Mouse (Mus musculus) brown adipose tissue, adult 24 weeks (tissue): ENCODE measurements around the gene Mxd1. TPM values are rescaled to one million over a fixed set of nuclear protein-coding genes. Genes with fewer than 3 reads are reported as not detected.
A peak's percentile ranks its signal among the peaks of the same experiment; 100 is the strongest.

Experiments used
- H3K27ac ChIP-seq: fragments of 200-500 bp; replicated peaks from 2 replicates; pipeline ENCODE4 v1.5.1; 2012; ENCODE audit warnings: low read depth, mild to moderate bottlenecking, low read length
- H3K4me1 ChIP-seq: fragments of 200-500 bp; 2 replicates; pipeline ENCODE4 v1.6.1; 2012; ENCODE audit warnings: low read length, mixed read lengths; ENCODE audit not compliant: control insufficient read depth, insufficient read depth, insufficient read length
- H3K4me3 ChIP-seq: fragments of 200-500 bp; 2 replicates; pipeline ENCODE4 v1.5.1; 2012; ENCODE audit warnings: low read depth, mild to moderate bottlenecking, low read length, moderate library complexity; ENCODE audit not compliant: insufficient read depth
- polyA plus RNA-seq: library from polyadenylated mRNA; stranded (reverse); fragments of >200 nt; gene quantifications from 2 replicates; pipeline ENCODE4 v1.2.4, GENCODE M21; 2012; ENCODE audit not compliant: missing spikeins, insufficient read depth, insufficient read length

The Mxd1 gene
- polyA plus RNA-seq, result 3.4 and 4.9 TPM in 2 replicates

- Histone ChIP-seq H3K4me1 (0 out of 2 replicates have a peak, but pooled peaks cover 2% of the 10 kb centered on the region), H3K27ac (peak within 1 kb of the TSS; percentile 53), H3K4me3 (peak within 1 kb of the TSS; percentile 94)
Observed at GRCm38 (mm10) chr6:86668580-86669239, at the start of gene Mxd1. TSS of gene Mxd1 (minus strand) at chr6:86669161.

GRCm38 (mm10) chr6:86708072-86708774, 39.3 kb upstream of the Mxd1 start:
- H3K27ac ChIP-seq, result no peak overlapping the region
- no peak overlapping the region for H3K4me3 ChIP-seq
- no peaks in the 10 kb centered on the region for H3K4me1 ChIP-seq

DNA sequence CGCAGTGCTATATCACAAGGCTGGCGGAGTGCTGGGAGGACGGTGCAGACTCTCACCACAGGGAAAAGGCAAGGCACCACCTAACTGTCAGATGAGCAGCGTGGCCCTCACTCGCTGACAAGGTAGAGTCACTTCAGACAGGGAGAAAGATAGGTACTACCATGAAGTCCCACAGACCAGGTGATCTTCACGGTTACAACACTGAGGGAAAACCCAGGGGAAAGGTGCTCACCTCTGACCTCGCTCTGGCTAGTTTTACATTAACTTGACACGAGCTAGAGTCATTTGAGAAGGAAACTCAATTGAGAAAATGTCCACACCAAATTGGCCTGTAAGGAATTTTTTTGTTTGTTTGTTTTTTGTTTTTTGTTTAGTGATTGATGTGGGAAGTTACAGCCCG, 33.6 kb upstream of the Mxd1 start:
- Histone ChIP-seq H3K27ac (no peak overlapping the region), H3K4me3 (no peak overlapping the region), H3K4me1 (no peaks in the 10 kb centered on the region)

DNA sequence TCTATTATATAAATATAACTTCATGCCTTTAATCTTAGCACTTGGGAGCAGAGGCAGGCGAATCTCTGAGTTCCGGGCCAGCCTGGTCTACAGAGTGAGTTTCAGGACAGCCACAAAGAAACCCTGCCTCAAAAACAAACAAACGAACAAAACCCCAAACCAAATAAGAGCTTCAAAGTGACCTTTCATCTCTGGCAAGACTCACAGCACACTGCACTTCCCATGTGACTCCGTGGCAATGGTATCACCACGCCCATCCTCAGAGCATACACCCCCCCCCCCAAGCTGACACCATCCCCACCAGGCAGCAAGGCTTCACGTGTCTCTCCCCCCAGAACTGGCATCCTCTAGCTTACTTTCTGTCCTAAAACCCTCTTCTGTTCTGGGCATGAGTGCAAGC, 28.9 kb upstream of the Mxd1 start:
- Histone ChIP-seq H3K4me1 (no peaks in the 10 kb centered on the region), H3K4me3 (no peak overlapping the region), H3K27ac (no peak overlapping the region)

GRCm38 (mm10) chr6:86696213-86696612, 27.3 kb upstream of the Mxd1 start:
- H3K27ac ChIP-seq, result no peak overlapping the region
- H3K4me3 ChIP-seq, result no peak overlapping the region
- H3K4me1 ChIP-seq, result no peaks in the 10 kb centered on the region

DNA sequence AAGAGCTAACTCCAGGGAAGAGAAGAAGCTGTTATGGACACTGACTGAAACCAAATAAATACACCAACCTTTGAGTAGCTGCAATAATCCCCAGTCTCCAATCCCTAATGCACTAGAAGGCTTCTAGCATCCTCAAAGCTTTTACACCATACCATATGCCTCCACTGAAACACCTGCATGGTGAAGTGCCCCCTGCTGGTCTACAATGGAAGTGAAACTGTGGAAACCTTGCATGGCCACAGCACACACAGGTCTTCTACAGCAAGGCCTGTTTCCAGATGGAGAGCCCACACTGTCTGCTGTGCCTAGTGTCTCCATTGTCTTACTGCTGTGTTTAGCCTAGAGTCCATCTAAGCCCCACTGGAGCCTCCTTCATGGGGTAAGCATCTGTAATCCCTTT, 25.5 kb upstream of the Mxd1 start:
- Histone ChIP-seq H3K4me3 (no peak overlapping the region), H3K27ac (no peak overlapping the region), H3K4me1 (no peaks in the 10 kb centered on the region)

GRCm38 (mm10) chr6:86689671-86690070, 20.7 kb upstream of the Mxd1 start:
- no peak overlapping the region for H3K27ac ChIP-seq
- no peak overlapping the region for H3K4me3 ChIP-seq
- H3K4me1 ChIP-seq, result no peaks in the 10 kb centered on the region; the same call in 1 of the 2 replicates

DNA sequence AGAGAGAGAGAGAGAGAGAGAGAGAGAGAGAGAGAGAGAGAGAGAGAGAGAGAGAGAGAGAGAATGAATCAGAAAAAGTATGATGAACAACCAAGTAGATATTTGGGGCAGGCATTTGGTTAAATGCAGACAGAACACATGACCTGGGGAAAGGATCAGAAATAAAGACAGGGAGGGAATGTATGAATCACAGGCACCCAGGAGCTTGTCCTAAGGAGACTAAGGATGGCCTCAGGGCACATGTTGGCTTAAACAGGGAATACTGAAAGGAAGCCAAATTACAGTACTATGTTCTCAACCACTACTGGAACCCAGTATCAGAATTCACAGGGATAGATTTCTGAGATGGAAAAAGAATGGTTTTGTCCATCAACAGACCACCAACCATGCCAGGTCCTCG, 18.0 kb upstream of the Mxd1 start:
- H3K4me1 ChIP-seq, result no peaks in the 10 kb centered on the region; the same call in 1 of the 2 replicates
- no peak overlapping the region for H3K27ac ChIP-seq

DNA sequence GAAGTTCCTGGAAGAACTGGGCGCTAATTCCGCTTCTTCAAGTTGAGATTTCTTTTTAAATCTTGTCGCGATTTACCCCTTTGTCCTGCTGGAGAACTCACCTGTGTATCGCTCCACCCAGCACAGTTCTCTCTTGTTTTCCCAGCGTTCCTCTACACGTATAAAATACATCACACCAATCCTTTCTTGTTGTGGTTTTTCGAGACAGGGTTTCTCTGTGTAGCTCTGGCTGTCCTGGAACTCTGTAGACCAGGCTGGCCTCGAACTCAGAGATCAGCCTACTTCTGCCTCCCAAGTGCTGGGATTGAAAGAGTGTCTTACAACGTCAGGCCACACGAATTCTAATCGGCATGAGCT, 15.7 kb upstream of the Mxd1 start:
- Histone ChIP-seq H3K27ac (peak overlapping the region; percentile 85), H3K4me3 (peak overlapping the region; percentile 94), H3K4me1 (no peaks in the 10 kb centered on the region; the same call in 1 of the 2 replicates)

More for the DNA sequence above, 18.0 kb upstream of the Mxd1 start:
- no peak overlapping the region for H3K4me3 ChIP-seq

- H3K4me3 ChIP-seq, result peak within 1 kb of the TSS; percentile 94
- H3K27ac ChIP-seq, result peak within 1 kb of the TSS; percentile 85
- no peaks in the 10 kb centered on the region; the same call in 1 of the 2 replicates for H3K4me1 ChIP-seq
Observed at GRCm38 (mm10) chr6:86683872-86684654, 15.1 kb upstream of the Mxd1 start, which contains the start of gene Snrnp27. TSS of gene Snrnp27 (minus strand) at chr6:86684522.

- Histone ChIP-seq H3K27ac (no peak overlapping the region), H3K4me1 (no peaks in the 10 kb centered on the region; the same call in 1 of the 2 replicates)
Observed at GRCm38 (mm10) chr6:86681289-86681688, 12.3 kb upstream of the Mxd1 start.

DNA sequence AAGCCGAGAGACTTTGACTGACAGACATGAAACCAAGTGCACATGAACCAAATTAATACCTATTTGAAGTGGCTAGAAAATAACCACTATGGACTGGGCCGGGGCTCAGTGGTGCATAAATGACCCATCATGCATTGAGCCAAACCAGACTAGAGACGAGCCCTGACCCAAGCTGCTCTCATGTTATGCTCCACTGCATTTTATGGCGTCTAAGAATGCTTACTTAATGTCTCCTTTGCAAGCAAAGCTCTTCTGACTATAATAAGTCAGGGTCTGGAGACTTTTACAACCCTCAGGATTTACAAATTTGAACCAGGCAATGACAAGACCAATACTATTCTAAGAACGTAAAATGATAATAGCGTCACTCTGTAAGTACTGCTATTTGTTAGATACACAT, 9.4 kb upstream of the Mxd1 start:
- H3K4me1 ChIP-seq, result no peaks in the 10 kb centered on the region
- H3K27ac ChIP-seq, result no peak overlapping the region
- H3K4me3 ChIP-seq, result no peak overlapping the region

More at GRCm38 (mm10) chr6:86681289-86681688, 12.3 kb upstream of the Mxd1 start:
- no peak overlapping the region for H3K4me3 ChIP-seq

DNA sequence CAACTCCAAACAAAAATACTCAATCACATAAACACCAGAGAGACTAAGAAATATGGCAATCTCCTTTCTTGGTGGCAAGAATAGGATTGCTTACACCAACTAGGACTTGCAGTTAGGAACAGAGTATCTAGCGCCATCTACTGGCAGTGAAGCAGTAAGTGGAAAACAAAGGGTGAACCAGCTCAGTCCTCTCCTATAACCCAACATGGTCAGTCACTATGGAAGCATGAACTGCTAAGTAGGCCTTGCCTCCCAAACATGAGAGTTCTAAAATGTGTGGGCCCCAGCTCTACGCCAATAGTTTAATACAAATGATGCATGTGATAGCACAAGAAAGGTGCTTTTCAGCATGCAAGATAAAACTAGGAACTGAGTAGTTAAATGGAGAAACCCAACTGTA, 1.9 kb upstream of the Mxd1 start:
- Histone ChIP-seq H3K4me1 (0 out of 2 replicates have a peak, but pooled peaks cover 2% of the 10 kb centered on the region), H3K4me3 (no peak overlapping the region), H3K27ac (no peak overlapping the region)

GRCm38 (mm10) chr6:86669240-86669727, 323 bp upstream of the Mxd1 start:
- Histone ChIP-seq H3K4me1 (0 out of 2 replicates have a peak, but pooled peaks cover 2% of the 10 kb centered on the region), H3K27ac (peak overlapping the region; percentile 53), H3K4me3 (peak overlapping the region; percentile 64)

DNA sequence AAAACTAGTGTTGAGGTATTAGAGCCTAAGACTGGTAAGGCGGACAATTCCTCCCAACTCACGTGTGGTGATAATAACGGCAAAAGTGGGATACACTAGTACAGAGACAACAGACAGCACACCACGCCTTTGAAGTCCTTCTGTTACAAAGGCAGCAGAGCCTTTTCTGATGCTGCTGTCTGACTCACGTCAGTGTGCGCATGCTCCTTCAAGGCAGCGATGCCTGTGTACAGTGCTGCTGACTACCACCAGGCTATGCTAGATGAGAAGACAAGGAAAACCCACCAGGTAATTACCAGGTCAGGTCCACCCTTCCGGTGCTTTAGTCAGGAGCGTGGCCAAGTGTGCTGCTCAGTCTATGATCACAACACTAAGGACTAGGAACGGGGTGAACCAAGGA, 1.9 kb downstream of the Mxd1 start:
- no peak overlapping the region for H3K4me3 ChIP-seq
- no peak overlapping the region for H3K27ac ChIP-seq

More for the DNA sequence above, 1.9 kb downstream of the Mxd1 start:
- H3K4me1 ChIP-seq, result 0 out of 2 replicates have a peak, but pooled peaks cover 2% of the 10 kb centered on the region
